Mouse (Mus musculus) ES-Bruce4 (cell line): ENCODE data around the gene Sgpp2.

Experiments
- CTCF ChIP-seq: IDR thresholded peaks from one replicate; pipeline ENCODE4 v1.8.1; 2011; ENCODE audit warnings: low read depth, low read length
- EP300 ChIP-seq: IDR thresholded peaks from 2 replicates; pipeline ENCODE4 v1.6.1; 2011; ENCODE audit warnings: low read depth, low read length; ENCODE audit not compliant: insufficient read depth
- POLR2A ChIP-seq: IDR thresholded peaks from one replicate; pipeline ENCODE4 v1.8.1; 2011; ENCODE audit warnings: low read length; ENCODE audit not compliant: insufficient read depth

DNA sequence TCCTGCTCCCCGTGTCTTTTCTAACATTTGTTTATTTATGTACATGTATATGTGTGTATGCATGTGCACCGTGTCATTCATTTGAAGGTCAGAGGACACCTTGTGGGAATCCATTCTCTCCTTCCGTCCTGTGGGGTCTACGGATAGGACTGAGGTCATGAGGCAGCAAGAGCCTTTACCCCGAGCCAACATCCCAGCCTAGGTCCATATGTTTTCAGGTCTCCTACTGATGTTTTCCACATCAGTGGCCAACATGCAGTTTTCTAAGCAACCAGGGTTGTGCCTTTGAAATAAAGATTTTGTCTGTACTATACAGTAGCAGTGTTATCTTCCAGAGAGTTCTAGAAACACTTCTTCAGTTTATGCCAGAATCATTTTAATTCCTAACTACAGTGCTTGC is 63.7 kb downstream of the Sgpp2 start:
- TF ChIP-seq POLR2A (no peak), CTCF (no peak), EP300 (no peak)
